Mouse (Mus musculus) left cerebral cortex, postnatal 10 days (tissue): ENCODE data around the gene Wdr70. TPM values are rescaled to one million over a fixed set of nuclear protein-coding genes. Genes with fewer than 3 reads are reported as not detected.

Experiments used
- DNase-seq, 2 experiments: peaks; one replicate each; pipeline ENCODE4 v3.0.0; 2021 to 2022; ENCODE audit warnings: low spot score in 2 of 2, mixed read lengths in 1 of 2; ENCODE audit errors: extremely low spot score in 1 of 2
- intact Hi-C: fragments of 180-260 bp; cut with DNase I; formaldehyde crosslinking; loops from one replicate; pipeline ENCODE4 v1.15.1; 2025
- total RNA-seq, 2 experiments: library from RNA; stranded (reverse); gene quantifications; 2 replicates each; pipeline ENCODE4 v1.2.3; 2021

Wdr70 gene
- total RNA-seq, 2 experiments from 2014 or later: 34.2 to 35.7 TPM

DNA sequence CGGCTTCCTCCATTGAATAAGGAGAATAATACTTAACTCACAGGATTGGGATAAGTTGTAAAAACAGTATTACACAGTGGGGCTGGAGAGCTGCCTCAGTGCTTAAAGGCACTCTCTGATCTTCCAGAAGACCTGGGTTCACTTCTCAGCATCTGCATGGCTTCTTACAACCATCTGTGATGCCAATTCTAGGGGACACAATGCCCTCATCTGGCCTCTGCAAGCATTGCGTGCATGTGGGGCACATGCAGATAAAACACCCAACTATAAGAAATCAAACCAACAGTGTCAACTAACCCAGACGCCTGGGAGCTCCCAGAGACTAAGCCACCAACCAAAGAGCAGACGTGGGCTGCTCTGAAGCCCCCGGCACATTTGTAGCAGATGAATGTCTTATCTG is 60.6 kb downstream of the Wdr70 start:
- intact Hi-C loops: no loop called here
- DNase-seq: no peak

DNA sequence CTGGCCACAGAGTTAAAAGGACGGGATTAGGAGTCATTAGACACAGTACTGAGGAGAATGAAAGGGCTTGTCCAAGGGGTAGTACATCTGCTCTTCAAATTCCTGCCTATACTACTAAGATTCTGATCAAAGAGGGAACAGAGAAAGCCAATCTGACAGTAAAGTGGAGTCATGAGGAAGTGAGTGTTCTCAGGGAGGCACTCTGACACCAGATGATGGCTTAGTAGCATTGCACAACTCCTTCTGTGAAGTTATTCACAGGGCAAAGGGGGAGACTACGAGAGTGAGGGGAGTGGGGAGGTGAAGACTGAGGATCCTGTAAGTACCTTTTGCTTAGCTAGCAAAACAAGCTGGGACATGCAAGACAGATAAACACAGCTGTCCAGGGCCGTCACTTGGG is 61.2 kb downstream of the Wdr70 start:
- no peak for DNase-seq
- intact Hi-C loops: no loop called here

DNA sequence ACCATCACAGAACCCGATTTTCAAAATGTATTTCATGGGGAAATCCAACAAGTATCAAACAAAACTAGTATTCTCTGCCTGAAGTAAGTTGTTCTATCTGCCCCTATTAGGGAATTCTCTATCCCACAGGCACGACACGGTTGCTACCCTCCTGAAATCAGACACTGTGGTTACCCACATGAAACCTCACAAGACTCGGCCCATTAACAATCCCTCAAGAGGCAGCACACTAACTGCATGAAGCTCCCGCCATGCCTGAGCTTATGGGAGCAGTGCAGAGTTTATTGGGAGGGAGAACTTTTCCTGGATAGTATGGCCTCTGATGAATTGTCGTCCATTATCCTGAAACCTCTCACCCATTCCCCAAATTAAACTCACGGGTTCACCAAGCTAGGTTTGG is 67.8 kb downstream of the Wdr70 start:
- no peak for DNase-seq
- intact Hi-C loops: no loop called here

DNA sequence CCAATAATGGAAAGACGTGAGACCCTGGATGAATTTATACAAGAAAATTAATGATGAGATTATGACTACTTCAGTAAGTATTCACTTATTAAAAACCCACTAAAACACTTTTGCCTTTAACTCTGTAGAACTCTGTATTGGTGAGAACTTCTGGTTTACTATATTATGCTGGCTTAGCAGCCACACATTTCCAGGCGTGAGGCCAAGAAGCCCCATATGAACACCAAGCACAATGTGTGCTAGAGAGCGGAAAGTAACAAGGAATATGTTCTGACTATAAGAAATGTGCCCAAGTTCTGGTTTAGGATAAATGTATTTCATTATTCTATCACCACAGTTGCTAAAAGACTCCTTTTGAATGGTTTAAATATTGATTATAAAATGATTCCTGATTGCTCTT is 68.4 kb downstream of the Wdr70 start:
- intact Hi-C loops: no loop called here
- DNase-seq: peak; percentile 53 to 62

DNA sequence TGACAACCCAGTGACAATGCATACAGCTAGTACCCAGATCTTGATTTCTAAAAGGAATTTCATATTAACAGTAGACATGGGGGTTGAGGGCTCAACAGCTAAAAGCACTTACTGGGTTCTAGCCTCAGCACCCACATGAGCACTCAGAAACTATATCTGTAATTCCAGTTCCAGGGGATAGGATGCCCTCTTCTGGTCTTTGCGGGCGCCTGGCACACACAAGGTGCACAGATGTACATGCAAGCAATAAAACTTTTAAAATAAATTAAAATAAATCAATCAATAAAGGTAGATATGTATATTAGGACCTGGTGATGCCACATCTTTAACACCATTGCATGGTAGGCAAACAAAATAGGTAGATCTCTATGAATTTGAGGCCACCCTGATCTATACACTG is 71.5 kb downstream of the Wdr70 start:
- no peak for DNase-seq
- intact Hi-C loops: no loop called here

DNA sequence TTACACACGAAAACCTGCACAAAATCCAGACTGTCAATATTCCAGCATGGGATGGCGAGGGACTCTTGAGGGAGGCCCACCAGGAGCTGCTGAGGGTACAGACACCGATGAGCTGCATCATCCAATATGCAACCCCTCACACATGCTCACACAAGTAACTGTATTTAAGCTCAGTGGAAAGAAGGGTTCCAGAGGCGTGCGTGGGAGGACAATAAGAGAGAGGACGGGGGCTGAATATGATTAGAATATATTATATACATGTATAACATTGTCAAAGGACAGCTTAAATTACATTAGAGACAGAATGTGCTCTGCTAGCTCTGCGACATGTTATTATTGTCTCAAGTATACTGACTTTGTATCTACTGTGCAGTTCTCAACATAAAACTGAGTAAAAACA is 87.6 kb downstream of the Wdr70 start:
- no peak for DNase-seq
- intact Hi-C loops: no loop called here

DNA sequence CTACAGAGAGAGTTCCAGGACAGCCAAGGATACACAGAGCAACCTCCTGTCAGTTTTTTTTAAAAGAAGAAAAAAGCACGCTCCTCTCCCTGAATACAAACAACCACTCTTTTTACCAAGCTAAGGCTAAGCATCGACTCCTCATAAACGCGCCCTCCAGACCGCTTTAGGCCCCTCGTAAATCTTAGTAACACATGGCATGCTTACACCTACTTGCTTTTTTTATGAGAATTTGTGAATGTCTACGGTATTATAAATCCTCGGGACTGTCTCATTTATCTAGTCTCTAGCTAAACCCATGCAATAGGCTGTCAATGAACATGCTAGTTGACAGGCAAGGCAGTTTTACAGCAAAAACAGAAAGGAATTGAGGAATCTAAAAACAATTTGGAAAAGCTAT is 91.6 kb downstream of the Wdr70 start:
- intact Hi-C loops: no loop called here
- DNase-seq: no peak

DNA sequence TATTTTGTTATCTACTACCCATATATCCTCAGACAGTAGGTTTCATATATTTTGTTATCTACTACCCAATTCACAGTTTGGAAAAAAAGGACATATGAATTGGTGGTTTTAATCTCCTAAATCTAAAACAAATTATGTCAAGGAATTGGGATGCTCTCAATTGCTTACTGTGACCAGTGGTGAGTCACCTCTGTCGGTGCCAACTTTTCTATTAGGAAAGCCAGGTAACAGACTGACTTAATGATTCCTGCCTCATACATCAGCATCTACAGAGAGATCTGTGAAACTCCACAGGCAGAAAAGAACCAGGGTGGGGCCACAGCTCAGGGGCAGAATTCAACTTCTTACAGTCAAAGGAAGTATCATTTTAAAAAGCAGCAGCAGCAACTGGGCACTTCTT is 93.0 kb downstream of the Wdr70 start:
- no peak for DNase-seq
- intact Hi-C loops: no loop called here

DNA sequence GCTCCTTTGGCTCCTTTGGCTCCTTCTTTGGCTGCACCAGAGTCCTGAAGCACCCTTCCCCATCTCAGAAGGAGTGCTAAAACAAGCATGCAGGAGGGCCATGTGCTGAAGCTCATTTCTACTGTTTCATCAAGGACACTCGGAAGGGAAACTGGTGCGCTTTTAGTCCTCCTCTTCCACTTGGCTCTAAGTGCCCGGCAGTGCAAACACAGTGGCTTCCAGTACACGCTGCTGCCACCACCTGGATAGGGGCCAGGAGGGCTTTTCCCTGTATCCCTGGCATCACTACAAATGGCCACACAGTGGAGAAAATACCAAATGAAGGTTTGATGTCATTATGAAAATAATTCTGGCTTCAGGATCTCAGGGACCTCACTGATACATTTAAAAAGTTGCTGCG is 93.5 kb downstream of the Wdr70 start:
- DNase-seq: no peak
- intact Hi-C loops: no loop called here

DNA sequence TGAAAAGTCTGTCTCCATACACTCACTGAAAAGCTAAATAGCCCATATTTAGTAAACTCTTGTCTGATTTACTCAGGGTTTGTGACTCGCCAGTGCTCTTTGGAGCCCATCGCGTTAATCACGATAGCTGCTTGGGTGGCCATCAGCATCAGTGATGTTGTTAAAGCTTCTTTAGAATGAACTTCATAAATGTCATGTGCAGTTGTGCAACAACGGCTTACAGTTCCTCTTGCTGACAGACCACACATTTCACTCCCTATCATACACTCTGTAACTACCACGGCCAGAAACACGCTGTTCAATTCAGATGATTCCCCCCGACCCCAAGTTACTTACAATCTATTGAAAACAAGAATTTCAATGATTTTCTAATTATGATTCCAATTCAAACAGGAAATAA is 95.2 kb downstream of the Wdr70 start:
- no peak for DNase-seq
- intact Hi-C loops: no loop called here

DNA sequence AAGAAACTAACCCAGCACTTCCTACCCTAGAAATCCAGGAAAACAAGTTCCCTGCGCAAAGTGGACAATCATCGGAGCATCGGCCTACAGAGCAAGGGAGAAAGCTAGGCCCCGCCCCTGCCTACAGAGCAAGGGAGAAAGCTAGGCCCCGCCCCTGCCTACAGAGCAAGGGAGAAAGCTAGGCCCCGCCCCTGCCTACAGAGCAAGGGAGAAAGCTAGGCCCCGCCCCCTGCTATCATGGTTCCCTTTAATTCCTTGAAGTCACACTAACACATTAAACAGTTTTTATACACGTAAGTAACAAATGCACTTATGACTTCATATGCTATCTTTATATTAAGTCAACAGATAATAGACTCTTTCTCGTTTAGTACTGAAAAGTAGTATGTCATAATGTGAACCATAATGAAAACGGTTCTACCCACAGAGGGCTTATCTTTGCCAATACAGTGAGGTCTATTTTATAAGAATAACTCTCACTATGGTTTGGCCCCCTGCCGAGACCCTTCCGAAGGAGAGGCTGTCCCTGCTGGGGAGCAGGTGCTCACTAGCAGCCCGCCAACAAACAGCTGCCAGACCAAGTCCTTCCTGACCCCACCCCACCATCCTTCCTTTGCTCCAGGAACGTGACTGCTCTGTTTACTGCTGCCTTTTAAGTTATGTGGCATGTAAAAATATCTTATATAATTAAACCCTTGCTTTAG is 100.0 kb downstream of the Wdr70 start:
- intact Hi-C loops: no loop called here
- DNase-seq: peak in 1 of 2 experiments; percentile 79

DNA sequence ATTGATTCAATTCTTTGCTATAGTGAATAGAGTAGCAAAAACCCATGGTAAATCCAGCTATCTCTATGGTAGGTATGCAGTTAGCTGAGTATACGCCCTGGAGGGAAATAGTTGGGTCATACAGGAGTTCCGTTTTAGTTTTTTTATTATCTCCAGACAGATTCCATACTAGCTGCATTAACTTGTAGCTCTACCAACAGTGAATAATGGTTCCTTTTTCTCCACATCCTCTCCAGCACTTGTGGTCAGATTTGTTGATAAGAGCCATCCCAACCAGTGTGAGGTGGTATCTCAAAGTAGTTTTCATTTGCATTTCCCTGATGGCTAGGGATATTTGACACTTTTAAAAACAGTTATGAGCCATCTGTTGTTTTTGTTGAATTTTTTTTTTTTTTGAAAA is 100.9 kb downstream of the Wdr70 start:
- intact Hi-C loops: no loop called here
- no peak for DNase-seq

DNA sequence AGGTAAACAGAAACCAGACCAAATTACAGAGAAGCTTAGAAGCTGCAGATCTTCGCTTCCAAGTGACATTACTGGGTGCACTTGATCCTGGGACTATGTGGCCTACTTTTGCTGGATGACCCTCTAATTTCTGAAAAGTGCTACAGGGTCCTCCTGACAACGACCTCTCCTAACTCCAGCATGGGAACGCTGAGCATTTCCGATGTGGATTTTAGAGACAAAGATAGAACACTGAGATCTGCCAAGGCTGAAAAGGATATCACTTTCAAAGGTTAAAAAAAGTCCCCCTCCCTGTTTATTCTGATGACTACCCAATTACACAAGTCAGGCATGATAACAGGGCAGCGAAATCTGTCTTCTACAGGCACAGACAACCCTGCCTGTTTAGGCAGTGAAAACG is 105.3 kb downstream of the Wdr70 start:
- DNase-seq: no peak
- intact Hi-C loops: no loop called here

DNA sequence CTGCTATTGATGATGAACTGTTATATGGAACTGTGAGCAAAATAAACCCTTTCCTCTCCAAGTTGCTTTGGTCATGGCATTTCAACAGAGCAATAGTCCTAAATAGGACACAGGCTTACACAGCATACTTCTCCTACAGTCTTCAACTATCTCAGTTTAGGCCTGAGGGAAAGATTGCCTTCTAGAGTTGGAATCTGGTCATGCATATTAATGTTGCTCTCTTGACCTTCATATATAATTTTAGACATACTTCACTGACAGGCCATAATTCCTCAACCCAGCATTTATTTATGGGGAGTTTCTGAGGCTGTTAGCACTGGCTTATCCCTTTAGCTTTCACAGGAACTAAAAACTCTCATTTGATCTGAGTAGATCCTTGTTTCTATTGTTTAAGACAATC is 108.9 kb downstream of the Wdr70 start:
- intact Hi-C loops: no loop called here
- DNase-seq: no peak

DNA sequence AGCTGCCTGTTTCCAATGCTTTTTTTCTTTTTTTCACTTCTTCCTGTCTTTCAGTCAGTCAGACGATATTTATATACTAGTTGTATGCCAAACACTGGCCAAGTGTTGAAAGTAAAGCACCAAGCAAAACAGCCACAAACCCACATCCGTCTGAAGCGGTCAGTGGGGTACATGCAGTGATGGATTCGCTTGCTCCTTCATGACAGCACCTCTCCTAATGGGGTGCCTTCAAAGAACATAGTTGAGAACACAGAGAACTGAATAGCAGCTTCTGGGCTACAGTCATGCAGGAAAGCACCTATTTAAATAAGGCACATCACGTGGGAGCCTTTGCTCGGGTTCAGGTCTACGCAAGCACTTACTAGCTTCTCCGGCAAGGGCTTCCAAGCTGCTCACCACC is 111.6 kb downstream of the Wdr70 start:
- intact Hi-C loops: no loop called here

DNA sequence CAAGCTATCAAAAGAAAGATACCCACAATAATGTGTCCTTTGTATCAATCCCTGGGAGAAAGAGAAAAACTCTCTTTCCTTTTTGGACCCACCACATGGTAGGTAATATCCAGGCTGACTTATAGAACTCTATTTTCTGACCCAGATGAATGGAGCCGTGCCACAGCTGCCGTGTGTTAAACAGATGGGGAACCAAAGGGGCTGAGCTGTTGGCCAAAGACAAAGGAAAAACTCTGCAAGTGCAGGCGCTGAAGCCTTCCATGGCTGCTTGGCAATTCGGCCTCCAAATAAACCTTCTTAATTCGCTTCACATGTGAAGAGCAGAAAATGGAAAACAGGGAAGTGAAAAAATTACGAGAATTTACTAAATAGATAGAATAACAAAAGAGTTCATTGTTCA is 112.7 kb downstream of the Wdr70 start:
- no peak for DNase-seq
- intact Hi-C loops: no loop called here

More for the DNA sequence above, 111.6 kb downstream of the Wdr70 start:
- DNase-seq: no peak

DNA sequence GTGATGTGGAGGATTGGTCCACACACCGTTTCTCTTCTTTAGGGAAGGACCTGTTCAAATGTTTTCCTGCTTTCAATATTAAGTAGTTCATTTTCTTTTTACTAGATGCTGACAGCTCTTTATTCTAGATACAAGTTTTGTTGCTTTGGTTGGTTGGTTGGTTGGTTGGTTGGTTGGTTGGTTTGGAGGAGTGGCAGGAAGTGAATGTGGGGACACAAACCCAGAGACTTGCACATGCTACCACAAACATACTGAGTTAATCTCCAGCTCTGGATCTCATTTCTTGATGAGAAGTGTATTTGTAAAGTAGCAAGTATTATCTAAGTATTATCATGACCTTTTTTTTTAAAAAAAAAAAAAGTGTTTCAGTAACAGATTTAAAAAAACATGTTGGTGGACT is 120.4 kb downstream of the Wdr70 start:
- no peak for DNase-seq
- intact Hi-C loops: no loop called here

DNA sequence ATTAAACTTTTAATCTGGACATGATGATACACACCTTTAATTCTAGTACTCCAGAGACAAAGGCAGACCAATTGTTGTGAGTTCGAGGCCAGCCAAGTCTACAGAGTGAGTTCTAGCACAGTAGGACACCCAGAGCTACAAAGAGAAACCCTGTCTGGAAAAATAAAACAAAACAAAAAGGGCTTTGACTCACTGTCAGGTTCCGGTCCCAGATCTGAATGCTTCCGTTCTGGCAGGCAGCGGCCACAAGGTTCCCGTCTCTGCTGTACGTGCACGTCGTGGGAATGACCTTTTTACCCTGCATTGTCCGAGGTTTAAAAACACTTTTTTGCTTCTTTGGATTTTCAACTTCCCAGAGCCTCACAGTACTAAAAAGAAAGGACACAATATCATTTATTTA is 122.2 kb downstream of the Wdr70 start:
- intact Hi-C loops: no loop called here
- peak in 1 of 2 experiments; percentile 69 for DNase-seq

DNA sequence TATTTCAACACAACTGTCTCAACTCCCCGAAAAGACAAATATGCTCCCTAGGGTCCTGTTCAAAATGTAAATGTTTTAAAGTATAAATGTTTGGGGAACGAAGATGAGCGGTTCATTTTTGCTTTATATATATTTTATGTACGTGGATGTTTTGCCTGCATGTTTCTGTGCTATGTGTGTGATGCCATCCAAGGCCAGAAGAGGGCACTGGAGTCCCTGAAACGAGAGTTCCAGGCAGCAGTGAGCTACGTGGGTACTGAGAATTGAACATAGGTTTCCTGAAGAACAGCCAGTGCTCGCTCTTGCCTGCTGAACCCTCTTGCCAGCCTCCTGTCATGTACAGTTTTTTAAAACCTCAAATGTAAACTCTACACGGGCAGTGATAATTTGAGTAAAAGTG is 124.6 kb downstream of the Wdr70 start:
- DNase-seq: no peak
- intact Hi-C loops: no loop called here

DNA sequence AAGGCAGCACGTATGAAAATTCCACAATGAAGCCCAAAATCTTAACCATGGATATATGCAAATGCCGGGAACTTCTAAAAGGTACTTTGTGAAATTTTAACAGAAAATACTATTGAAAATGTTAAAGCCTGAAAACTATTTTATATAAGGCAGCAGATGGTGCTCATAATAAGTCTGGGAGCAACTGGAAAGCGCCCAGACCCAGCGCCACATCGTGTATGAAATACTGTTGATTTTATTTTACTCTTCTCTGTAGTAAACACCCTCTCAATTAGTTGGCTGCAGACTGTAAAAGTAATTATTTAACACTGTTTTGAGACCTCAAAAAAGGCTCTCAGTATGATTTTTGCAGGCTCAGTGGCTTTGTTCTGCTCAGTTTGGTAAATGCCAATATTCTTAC is 126.5 kb downstream of the Wdr70 start:
- intact Hi-C loops: no loop called here
- DNase-seq: no peak

DNA sequence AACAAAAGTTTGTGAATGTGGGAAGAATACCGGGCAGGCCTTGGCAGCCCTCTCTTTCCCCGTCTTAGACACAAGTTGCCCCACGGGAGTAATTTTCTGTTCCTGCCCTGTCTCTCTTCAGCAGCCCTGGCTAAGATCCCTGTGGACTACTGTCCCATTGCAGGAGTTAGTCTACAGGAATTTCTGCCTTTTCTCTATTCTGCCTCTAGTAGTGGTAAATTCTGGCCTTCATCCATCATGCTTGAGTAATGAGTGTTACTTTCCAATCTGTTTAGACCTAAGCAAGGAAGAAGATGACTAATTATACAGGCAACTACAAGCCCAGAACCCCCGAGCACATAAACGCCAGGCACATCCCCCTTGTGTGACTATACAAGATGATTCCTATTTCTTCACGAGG is 136.2 kb downstream of the Wdr70 start:
- no peak for DNase-seq
- intact Hi-C loops: no loop called here
